In genomic region chrX:140722400-140722799, GRCm38 (mm10) we compare ENCODE assay signal across 8 mouse cellular contexts. TPM values are rescaled to one million over a fixed set of nuclear protein-coding genes. Genes with fewer than 3 reads are reported as not detected.
DNase-seq lines count a peak whose midpoint lies in the region.

No protein-coding gene starts in this region.

- DNase-seq in adrenal gland, adult 18-20 months (ENCODE audit: low spot score in 2 of 2): peak; percentile 22 to 26
- DNase-seq in adrenal gland, adult 8-10 months: no peak
- DNase-seq in layer of hippocampus, adult 11-12 months (ENCODE audit: low spot score): peak; percentile 17
- DNase-seq in layer of hippocampus, adult 8-10 months (ENCODE audit: low spot score in 2 of 2): no peak
- DNase-seq in NIH3T3 (ENCODE audit: low read depth): peak; percentile 73
- DNase-seq in heart, postnatal 4 days: peak; percentile 32
- DNase-seq in skeletal muscle tissue, adult 2 months (ENCODE audit: low read depth, low spot score): peak; percentile 0
- no peak for DNase-seq in right cerebral cortex, postnatal 36 days (ENCODE audit: low spot score in 2 of 2)

RNA-seq across cellular contexts. Expression of gene Mid2, which starts 58.0 kb away (rescaled TPM):
- 10 to 100 TPM; 24.9 to 31.1 TPM for total RNA-seq in adrenal gland, adult 18-20 months (2021)
- 10 to 100 TPM; 33.5 to 49.0 (median 40.7) TPM for total RNA-seq in adrenal gland, adult 8-10 months (2022)
- total RNA-seq in layer of hippocampus, adult 8-10 months (2022): 10 to 100 TPM; 20.8 to 26.3 (median 23.6) TPM
- total RNA-seq in heart, postnatal 4 days (2021): 10 to 100 TPM; 28.4 to 31.0 TPM

Comparison
In these comparisons a context has a peak if more than half of its experiments do, and no peak if none do; other contexts are left out.
1. DNase-seq: peak in adrenal gland, adult 18-20 months (2 of 2), layer of hippocampus, adult 11-12 months (single experiment), NIH3T3 (single experiment), heart, postnatal 4 days (single experiment) and skeletal muscle tissue, adult 2 months (single experiment); none in adrenal gland, adult 8-10 months (single experiment), layer of hippocampus, adult 8-10 months (0 of 2) and right cerebral cortex, postnatal 36 days (0 of 2).